Mouse (Mus musculus) midbrain, embryonic 15.5 days (tissue): ENCODE results near the gene Gm11084. TPM values are rescaled to one million over a fixed set of nuclear protein-coding genes. Genes with fewer than 3 reads are reported as not detected.
A peak's percentile ranks its signal among the peaks of the same experiment; 100 is the strongest.

ENCODE experiments used
- ATAC-seq: fragments of 200-750 bp; cut with Nextera tagmentation; replicated peaks from 2 replicates; pipeline ENCODE4 v1.8.0; 2017; ENCODE audit warnings: moderate TSS enrichment
- H3K27ac ChIP-seq: fragments of 300-500 bp; sonication (generic); 2 replicates; pipeline ENCODE4 v1.5.1; 2015; ENCODE audit warnings: mild to moderate bottlenecking, inconsistent platforms
- H3K27me3 ChIP-seq: fragments of 300-500 bp; sonication (generic); replicated peaks from 2 replicates; pipeline ENCODE4 v1.6.1; 2015; ENCODE audit warnings: inconsistent platforms
- H3K36me3 ChIP-seq: fragments of 300-500 bp; sonication (generic); replicated peaks from 2 replicates; pipeline ENCODE4 v1.6.1; 2015; ENCODE audit warnings: inconsistent platforms
- H3K4me1 ChIP-seq: fragments of 300-500 bp; sonication (generic); 2 replicates; pipeline ENCODE4 v1.6.1; 2015; ENCODE audit warnings: inconsistent platforms
- H3K4me2 ChIP-seq: fragments of 300-500 bp; sonication (generic); 2 replicates; pipeline ENCODE4 v1.6.1; 2015; ENCODE audit warnings: inconsistent platforms, mild to moderate bottlenecking, moderate library complexity
- H3K4me3 ChIP-seq: fragments of 300-500 bp; sonication (generic); 2 replicates; pipeline ENCODE4 v1.5.1; 2015; ENCODE audit warnings: mild to moderate bottlenecking, inconsistent platforms
- H3K9ac ChIP-seq: fragments of 300-500 bp; sonication (generic); 2 replicates; pipeline ENCODE4 v1.6.1; 2015; ENCODE audit warnings: mild to moderate bottlenecking, inconsistent platforms
- H3K9me3 ChIP-seq: fragments of 300-500 bp; sonication (generic); 2 replicates; pipeline ENCODE4 v1.6.1; 2016; ENCODE audit warnings: inconsistent platforms
- WGBS: fragments of 180-500 bp; shearing (Covaris S2); methylation state at CpG from one replicate; pipeline ENCODE4 v1.1.7; 2015; ENCODE audit warnings: mixed read lengths; 5-methylcytosine and 5-hydroxymethylcytosine counted together
- polyA plus RNA-seq: library from polyadenylated mRNA; unstranded; fragments of >200 nt; fragmentation: Nextera tagmentation; extraction: Ambion mirVana; gene quantifications from 2 replicates; pipeline ENCODE4 v1.2.1, GENCODE M21; 2015

Gene Gm11084
- polyA plus RNA-seq, 1 experiment from 2014 or later = not detected

GRCm38 (mm10) chr2:73005611-73006515 lies 19.3 kb upstream of the Gm11084 start:
- ATAC-seq = no peak
- Histone ChIP-seq H3K36me3 (no peaks in the 10 kb centered on the region), H3K4me3 (no peak overlapping the region), H3K27ac (peak overlapping the region; percentile 42; the same call in 1 of the 2 replicates), H3K4me2 (no peak overlapping the region), H3K4me1 (peaks cover 16% of the 10 kb centered on the region), H3K27me3 (no peaks in the 10 kb centered on the region), H3K9ac (no peak overlapping the region), H3K9me3 (no peaks in the 10 kb centered on the region)
- WGBS = 35% methylated on average over 3 of the region's 3 CpGs

GRCm38 (mm10) chr2:73003751-73004717 lies 17.5 kb upstream of the Gm11084 start:
- Histone ChIP-seq H3K4me2 (peak overlapping the region; percentile 27), H3K9me3 (no peaks in the 10 kb centered on the region), H3K27me3 (no peaks in the 10 kb centered on the region), H3K4me1 (peaks cover 16% of the 10 kb centered on the region), H3K27ac (peak overlapping the region; percentile 43), H3K9ac (no peak overlapping the region), H3K4me3 (no peak overlapping the region), H3K36me3 (no peaks in the 10 kb centered on the region)
- ATAC-seq = peak; percentile 71
- 31% methylated on average over 23 of the region's 24 CpGs for WGBS

DNA sequence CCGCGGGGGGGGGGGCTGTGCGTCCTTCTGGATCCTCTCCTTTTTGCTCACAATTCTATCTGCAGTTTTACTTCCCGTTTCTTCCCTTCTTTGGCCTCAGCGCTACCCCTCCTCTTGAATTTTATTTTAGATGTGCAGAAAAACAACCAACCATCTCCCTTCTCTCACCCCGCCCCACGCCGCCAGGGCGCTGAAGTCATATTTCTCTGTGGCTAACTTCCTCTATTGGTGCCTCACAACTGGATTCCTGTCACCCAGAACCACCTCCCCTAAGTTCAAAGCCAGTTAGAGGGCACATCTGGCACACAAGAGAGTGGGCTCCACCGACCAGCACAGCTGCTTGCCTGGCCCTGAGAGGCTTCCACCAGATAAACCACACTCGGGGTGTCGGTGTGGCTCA lies 16.5 kb upstream of the Gm11084 start:
- peak overlapping the region; percentile 43; the same call in 1 of the 2 replicates for H3K27ac ChIP-seq
- H3K36me3 ChIP-seq = no peaks in the 10 kb centered on the region
- no peaks in the 10 kb centered on the region for H3K27me3 ChIP-seq
- H3K9ac ChIP-seq = no peak overlapping the region
- no peak for ATAC-seq
- H3K4me3 ChIP-seq = no peak overlapping the region
- no peaks in the 10 kb centered on the region for H3K9me3 ChIP-seq
- WGBS = 59% methylated on average over 11 of the region's 12 CpGs
- H3K4me1 ChIP-seq = peaks cover 16% of the 10 kb centered on the region
- H3K4me2 ChIP-seq = no peak overlapping the region

DNA sequence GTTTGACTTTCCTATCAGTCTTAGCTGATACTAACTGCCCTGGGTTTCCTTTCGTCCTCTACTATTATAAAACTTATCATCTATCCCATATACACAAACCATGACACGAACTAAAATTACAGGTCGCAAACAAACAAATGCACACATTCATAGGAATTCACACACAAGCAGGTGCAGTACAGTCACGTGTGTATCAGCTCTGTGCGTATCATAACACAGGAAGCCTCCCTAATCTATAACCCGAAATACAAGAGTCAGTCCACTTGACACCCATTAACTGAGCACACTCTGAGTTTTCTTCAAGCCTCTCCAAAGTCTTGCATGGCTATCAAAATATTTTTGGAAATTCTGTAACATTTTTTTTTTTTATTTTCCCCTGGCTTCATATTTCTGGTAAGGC lies 15.9 kb upstream of the Gm11084 start:
- peaks cover 16% of the 10 kb centered on the region for H3K4me1 ChIP-seq
- no peaks in the 10 kb centered on the region for H3K36me3 ChIP-seq
- H3K4me2 ChIP-seq = no peak overlapping the region
- no peak overlapping the region for H3K9ac ChIP-seq
- H3K27ac ChIP-seq = no peak overlapping the region
- no peak overlapping the region for H3K4me3 ChIP-seq
- H3K9me3 ChIP-seq = no peaks in the 10 kb centered on the region
- no peaks in the 10 kb centered on the region for H3K27me3 ChIP-seq
- ATAC-seq = no peak
- 94% methylated on average over 6 of the region's 6 CpGs for WGBS

DNA sequence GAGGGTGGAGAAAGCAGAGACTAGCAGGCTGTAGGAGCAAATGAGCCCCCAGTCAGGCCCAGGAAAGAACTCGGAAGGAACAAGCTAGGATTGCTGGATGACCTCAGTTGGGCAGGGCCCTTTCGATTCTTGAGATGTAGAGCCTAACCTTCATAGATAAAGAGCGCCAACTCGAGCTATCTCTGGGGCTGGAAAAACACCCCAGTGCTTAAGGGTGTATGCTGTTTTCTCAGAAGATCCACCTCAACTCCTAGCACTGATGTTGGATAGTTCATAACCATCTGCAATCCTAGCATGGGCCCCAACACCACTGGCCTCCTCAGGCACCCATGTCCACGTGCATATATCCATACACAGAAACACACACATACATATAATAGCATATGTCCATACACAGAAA lies 15.5 kb upstream of the Gm11084 start:
- no peaks in the 10 kb centered on the region for H3K9me3 ChIP-seq

DNA sequence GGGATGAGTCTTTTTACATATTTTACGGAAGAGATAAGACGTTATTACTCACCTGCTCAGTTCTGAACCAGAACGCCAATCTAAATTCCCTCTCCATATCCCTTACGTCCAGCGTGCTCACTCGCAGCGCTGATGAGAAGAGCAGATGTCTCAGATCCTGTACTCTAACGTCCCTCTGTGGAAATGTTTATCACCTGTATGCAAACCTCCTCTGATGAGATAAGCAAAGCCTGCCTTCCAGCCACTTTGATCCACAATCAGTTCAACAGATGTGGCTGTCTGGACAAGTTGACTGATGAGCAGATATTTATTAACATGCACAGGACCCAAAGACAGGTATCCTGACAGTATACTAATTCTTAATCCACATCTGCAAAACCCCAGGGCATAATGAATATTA lies 13.7 kb upstream of the Gm11084 start:
- 85% methylated on average over 8 of the region's 8 CpGs for WGBS
- Histone ChIP-seq H3K36me3 (no peaks in the 10 kb centered on the region), H3K4me1 (peaks cover 24% of the 10 kb centered on the region; the same call in 1 of the 2 replicates), H3K9me3 (no peaks in the 10 kb centered on the region), H3K27ac (no peak overlapping the region), H3K4me3 (no peak overlapping the region), H3K4me2 (no peak overlapping the region), H3K27me3 (no peaks in the 10 kb centered on the region), H3K9ac (no peak overlapping the region)
- no peak for ATAC-seq

More for the DNA sequence above, 15.5 kb upstream of the Gm11084 start:
- Histone ChIP-seq H3K9ac (no peak overlapping the region), H3K4me3 (no peak overlapping the region), H3K4me1 (peaks cover 16% of the 10 kb centered on the region), H3K27me3 (no peaks in the 10 kb centered on the region), H3K36me3 (no peaks in the 10 kb centered on the region), H3K27ac (no peak overlapping the region), H3K4me2 (no peak overlapping the region)
- no peak for ATAC-seq
- 92% methylated on average over 5 of the region's 5 CpGs for WGBS

GRCm38 (mm10) chr2:72997586-72997985 lies 11.1 kb upstream of the Gm11084 start:
- no peaks in the 10 kb centered on the region for H3K36me3 ChIP-seq
- no peaks in the 10 kb centered on the region for H3K27me3 ChIP-seq
- H3K27ac ChIP-seq = no peak overlapping the region
- no peak overlapping the region for H3K4me2 ChIP-seq
- ATAC-seq = no peak
- H3K4me3 ChIP-seq = no peak overlapping the region
- WGBS = 97% methylated on average over 4 of the region's 4 CpGs
- peaks cover 12% of the 10 kb centered on the region; the same call in 1 of the 2 replicates for H3K4me1 ChIP-seq
- H3K9me3 ChIP-seq = no peaks in the 10 kb centered on the region
- H3K9ac ChIP-seq = no peak overlapping the region

GRCm38 (mm10) chr2:72996808-72997378 lies 10.4 kb upstream of the Gm11084 start:
- Histone ChIP-seq H3K4me3 (no peak overlapping the region), H3K9me3 (no peaks in the 10 kb centered on the region), H3K9ac (no peak overlapping the region), H3K27ac (peak overlapping the region; percentile 65; the same call in 1 of the 2 replicates), H3K27me3 (no peaks in the 10 kb centered on the region), H3K36me3 (no peaks in the 10 kb centered on the region), H3K4me2 (no peak overlapping the region), H3K4me1 (peaks cover 12% of the 10 kb centered on the region; the same call in 1 of the 2 replicates)
- no peak for ATAC-seq
- WGBS = 65% methylated on average over 9 of the region's 9 CpGs

GRCm38 (mm10) chr2:72995346-72996097 lies 9.0 kb upstream of the Gm11084 start:
- no peaks in the 10 kb centered on the region for H3K27me3 ChIP-seq
- no peaks in the 10 kb centered on the region for H3K9me3 ChIP-seq
- ATAC-seq = peak; percentile 69; the same call in 1 of the 2 replicates
- H3K9ac ChIP-seq = no peak overlapping the region
- WGBS = 36% methylated on average over 9 of the region's 9 CpGs
- H3K4me1 ChIP-seq = peaks cover 12% of the 10 kb centered on the region; the same call in 1 of the 2 replicates
- H3K4me2 ChIP-seq = no peak overlapping the region
- no peak overlapping the region for H3K4me3 ChIP-seq
- no peaks in the 10 kb centered on the region for H3K36me3 ChIP-seq
- peak overlapping the region; percentile 65 for H3K27ac ChIP-seq

DNA sequence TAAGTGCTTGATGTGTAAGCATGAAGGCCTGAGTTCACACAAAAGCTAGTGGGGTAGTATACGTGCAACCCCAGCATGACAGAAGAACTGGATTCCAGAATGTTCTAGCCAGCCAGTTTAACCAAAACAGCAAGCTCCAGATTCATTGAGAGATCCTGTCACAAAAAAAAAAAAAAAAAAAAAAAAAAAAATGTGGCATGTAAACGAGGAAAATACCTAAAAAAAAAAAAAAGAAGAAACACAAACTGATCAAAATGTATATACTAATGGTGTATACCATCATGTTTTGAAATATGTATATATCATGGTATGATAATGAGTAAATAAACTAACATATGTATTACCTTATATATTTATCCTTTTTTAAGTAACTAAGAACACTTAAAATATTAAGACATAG lies 7.6 kb upstream of the Gm11084 start:
- WGBS = 69% methylated on average over 2 of the region's 2 CpGs
- ATAC-seq = no peak
- Histone ChIP-seq H3K27ac (no peak overlapping the region), H3K36me3 (no peaks in the 10 kb centered on the region), H3K9me3 (peaks cover 6% of the 10 kb centered on the region; the same call in 1 of the 2 replicates), H3K4me2 (no peak overlapping the region), H3K9ac (no peak overlapping the region), H3K4me3 (no peak overlapping the region), H3K27me3 (no peaks in the 10 kb centered on the region), H3K4me1 (peaks cover 12% of the 10 kb centered on the region; the same call in 1 of the 2 replicates)

DNA sequence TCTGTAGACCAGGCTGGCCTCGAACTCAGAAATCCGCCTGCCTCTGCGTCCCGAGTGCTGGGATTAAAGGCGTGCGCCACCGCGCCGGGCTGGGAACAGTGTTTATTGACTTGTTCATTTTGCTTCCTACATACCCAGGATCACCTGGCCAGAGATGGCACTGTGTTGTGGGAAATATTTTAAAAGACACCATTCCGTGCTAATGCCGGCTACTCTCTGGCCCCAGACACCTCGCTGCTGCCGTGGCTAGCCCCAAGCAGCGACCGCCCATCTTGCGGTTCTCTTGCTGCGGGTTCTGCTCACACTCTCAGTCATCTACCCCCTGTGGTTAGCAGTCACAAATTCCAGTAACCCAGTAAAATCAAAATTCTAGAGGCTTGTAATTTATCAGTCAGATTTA lies 6.0 kb upstream of the Gm11084 start:
- peaks cover 12% of the 10 kb centered on the region; the same call in 1 of the 2 replicates for H3K4me1 ChIP-seq
- no peaks in the 10 kb centered on the region for H3K27me3 ChIP-seq
- no peak overlapping the region for H3K9ac ChIP-seq
- H3K36me3 ChIP-seq = no peaks in the 10 kb centered on the region
- no peak for ATAC-seq
- no peak overlapping the region for H3K27ac ChIP-seq
- H3K4me3 ChIP-seq = no peak overlapping the region
- peaks cover 8% of the 10 kb centered on the region; the same call in 1 of the 2 replicates for H3K9me3 ChIP-seq
- WGBS = 95% methylated on average over 17 of the region's 17 CpGs
- no peak overlapping the region for H3K4me2 ChIP-seq
